Mouse (Mus musculus): Measurements from ENCODE around the gene Strn3. TPM values are rescaled to one million over a fixed set of nuclear protein-coding genes. Genes with fewer than 3 reads are reported as not detected.
A peak's percentile ranks its signal among the peaks of the same experiment; 100 is the strongest.
"Not testable (repeated sequence)": the region's sequence is repeated elsewhere in the genome, so short reads cannot be mapped to it uniquely, and the experiment has no call there.

The Strn3 gene
- total RNA-seq, 2 experiments from 2014 or later, result 80.5 to 82.6 TPM

DNA sequence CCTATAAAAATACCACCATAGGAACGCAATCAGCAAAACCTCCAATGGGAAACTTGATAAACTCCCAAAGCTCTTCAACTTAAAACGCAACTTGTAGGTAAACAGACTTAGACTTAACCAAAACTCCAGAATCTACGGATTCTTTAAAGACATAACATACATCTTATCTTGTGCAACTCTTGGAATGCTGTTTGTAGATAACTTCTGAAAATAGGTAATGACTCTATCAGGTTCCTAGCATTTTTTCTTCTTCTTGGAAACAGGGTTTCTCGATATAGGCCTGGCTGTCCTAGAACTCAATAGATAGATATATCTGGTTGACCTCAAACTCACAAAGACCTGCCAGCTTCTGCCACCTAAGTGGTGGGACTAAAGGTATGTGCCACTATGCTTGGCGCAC, 70.5 kb downstream of the Strn3 start:
- no peak for DNase-seq (ENCODE audit: low spot score in 2 of 2)

- no peak for DNase-seq (ENCODE audit: low spot score in 2 of 2)
Observed at GRCm38 (mm10) chr12:51620572-51620971, 71.1 kb downstream of the Strn3 start.

DNA sequence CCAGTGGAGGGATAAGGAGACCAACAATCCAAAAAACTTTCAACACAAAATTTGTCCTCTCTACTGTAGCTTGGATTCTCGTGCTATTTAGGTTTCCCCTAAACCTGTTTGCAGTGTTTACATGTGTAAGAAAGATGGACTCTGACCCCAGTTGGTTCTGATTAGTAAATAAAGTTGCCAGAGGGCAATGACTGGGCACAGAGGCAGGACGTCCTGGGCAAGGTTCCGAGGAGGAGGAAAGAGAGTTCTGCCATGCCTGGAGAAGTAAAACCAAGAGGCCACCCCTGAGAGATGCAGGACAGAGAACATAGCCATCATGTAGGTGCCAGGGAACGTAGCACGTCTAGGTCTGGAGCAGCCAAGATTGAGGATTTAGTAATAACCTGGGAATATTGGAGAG, 79.3 kb downstream of the Strn3 start:
- no peak for DNase-seq (ENCODE audit: low spot score in 2 of 2)

DNA sequence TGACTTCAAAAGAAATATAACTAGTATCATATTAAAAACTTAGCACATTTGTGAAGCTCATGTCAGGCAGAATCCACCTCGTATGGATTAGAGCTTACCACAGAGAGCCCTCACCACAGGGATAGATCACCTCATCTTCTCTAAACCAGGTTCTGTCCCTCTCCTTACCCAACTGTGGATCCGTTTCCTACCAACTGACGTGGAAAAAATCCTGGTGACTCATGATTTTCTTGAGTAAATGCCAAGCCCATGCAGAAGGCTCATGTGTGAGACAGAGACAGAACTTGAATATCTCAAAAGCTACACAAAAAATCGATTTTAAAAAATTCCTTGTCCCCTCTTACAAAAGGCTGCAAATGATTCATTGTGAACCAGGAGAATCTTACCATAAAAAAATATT, 85.6 kb downstream of the Strn3 start:
- DNase-seq (ENCODE audit: low spot score in 2 of 2), result no peak

DNA sequence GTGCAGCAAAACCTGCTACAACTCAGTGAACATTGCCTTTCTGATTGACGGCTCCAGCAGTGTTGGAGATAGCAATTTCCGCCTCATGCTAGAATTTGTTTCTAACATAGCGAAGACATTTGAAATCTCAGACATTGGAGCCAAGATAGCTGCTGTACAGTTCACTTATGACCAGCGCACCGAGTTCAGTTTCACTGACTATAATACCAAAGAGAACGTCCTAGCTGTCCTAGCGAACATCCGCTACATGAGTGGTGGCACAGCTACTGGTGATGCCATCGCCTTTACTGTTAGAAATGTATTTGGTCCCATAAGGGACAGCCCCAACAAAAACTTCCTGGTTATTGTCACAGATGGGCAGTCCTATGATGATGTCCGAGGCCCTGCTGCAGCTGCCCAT, 88.4 kb downstream of the Strn3 start:
- peak in 1 of 2 experiments; percentile 7 for DNase-seq (ENCODE audit: low spot score in 2 of 2)

GRCm38 (mm10) chr12:51594030-51594470, 97.6 kb downstream of the Strn3 start:
- no peak for DNase-seq (ENCODE audit: low spot score in 2 of 2)

GRCm38 (mm10) chr12:51593229-51594029, 98.3 kb downstream of the Strn3 start, which contains the start of gene Coch:
Coch (plus strand) TSS chr12:51593341.
- peak; percentile 22 to 35 for DNase-seq (ENCODE audit: low spot score in 2 of 2)

DNA sequence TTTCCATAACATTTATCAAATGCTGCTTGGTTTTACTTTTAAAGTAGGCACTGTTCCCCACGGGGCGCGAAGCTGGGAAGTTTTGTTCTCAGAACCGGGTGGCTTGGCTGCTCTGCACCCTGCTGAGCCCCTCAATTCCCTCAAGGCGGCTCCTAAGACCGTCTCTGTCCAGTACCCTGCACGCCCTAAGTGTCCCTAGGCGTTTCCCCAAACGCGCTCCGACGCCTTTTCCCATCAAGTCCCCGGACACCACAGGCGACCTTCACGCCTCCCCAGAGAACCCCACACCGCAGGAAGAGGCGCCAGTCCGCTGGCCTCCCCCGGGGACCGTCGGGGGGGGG, 98.8 kb downstream of the Strn3 start:
- no peak for DNase-seq (ENCODE audit: low spot score in 2 of 2)

GRCm38 (mm10) chr12:51591921-51592320, 99.8 kb downstream of the Strn3 start:
- DNase-seq (ENCODE audit: low spot score in 2 of 2), result no peak

DNA sequence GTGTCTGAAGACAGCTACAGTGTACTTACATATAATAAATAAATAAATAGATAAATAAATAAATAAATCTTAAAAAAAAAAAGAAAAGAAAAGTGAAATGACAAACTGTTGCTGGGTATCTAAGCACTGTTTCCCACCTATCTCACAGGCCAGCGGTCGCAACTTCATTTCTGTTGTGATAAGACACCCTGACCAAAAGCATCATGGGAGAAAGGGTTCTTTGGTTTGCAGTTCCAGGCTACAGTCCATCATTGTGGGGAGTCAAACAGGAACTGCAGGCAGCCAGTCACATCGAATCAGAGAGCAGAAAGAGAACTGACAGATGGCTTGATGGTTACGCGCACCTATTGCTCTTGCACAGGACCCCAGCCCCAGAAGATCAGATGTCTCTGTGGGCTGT, 102.4 kb downstream of the Strn3 start:
- no peak for DNase-seq (ENCODE audit: low spot score in 2 of 2)

DNA sequence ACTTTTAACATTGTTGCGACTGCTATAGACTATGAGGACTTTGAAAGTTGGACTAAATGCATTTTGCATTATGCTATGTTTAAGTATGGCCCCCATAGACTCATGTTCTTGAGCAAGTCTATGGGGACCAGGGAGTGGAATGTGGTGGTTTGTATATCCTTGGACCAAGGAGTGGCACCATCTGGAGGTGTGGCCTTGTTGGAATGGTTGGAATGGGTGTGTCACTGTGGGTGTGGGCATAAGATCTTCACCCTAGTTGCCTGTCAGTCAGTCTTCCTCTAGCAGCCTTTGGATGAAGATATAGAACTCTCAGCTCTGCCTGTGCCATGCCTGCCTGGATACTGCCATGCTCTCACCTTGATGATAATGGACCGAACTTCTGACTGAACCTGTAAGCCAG, 113.9 kb downstream of the Strn3 start:
- DNase-seq (ENCODE audit: low spot score in 2 of 2), result not testable (repeated sequence)

DNA sequence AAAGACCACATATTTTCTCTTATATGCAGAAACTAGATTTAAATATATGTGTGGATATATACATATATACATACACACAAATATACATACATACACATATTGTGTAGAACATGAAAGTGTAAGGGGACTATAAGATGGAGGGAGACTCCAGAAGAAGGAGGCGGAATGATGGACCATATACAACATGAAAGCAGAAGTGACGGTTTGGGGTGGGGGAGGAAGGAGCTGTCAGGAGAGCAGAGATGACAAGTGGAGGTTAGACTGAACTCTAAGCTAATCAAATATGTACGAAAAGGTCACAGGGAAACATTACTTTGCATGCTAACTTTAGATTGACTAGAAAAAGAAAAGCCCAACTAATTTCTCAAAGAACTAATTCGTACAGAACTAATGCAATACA, 119.0 kb downstream of the Strn3 start:
- DNase-seq (ENCODE audit: low spot score in 2 of 2), result no peak

- DNase-seq (ENCODE audit: low spot score in 2 of 2), result no peak
Observed at GRCm38 (mm10) chr12:51569944-51570343, 121.8 kb downstream of the Strn3 start.

DNA sequence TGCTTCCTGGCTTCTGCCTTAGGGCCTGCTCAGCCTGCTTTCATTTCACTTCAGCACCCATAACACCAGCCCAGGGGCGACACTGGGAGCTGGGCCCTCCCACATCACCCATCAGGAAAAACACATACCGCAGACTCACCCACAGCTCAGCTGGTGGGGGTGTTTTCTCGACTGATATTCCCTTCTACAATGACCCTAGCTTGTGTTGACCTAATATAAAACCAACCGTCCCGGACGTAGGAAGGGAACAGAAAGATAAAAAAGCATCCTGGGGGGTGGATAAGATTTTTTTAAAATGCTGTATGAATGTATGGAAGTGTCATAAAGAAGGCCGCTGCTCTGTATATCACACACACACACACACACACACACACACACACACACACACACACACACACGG, 122.2 kb downstream of the Strn3 start:
- no peak for DNase-seq (ENCODE audit: low spot score in 2 of 2)

DNA sequence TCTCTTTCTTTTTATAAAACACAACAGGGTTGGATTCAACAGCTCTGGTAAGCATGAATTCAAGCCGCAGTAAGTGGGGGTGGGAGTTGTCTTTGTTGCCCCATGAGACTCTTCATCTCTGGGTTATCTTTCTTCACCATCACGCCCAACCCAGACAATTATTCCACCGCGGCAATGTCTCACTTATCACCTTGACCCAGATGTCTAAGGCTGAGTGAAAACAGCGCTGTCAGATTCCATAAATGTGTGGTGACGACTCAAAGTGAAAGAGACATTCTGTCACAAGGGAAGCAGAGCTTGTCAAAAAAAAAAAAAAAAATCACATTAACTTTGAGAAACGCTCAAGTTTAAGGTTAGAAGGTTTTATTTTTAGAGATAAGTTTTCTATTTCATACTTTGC, 124.5 kb downstream of the Strn3 start:
- DNase-seq (ENCODE audit: low spot score in 2 of 2), result no peak

DNA sequence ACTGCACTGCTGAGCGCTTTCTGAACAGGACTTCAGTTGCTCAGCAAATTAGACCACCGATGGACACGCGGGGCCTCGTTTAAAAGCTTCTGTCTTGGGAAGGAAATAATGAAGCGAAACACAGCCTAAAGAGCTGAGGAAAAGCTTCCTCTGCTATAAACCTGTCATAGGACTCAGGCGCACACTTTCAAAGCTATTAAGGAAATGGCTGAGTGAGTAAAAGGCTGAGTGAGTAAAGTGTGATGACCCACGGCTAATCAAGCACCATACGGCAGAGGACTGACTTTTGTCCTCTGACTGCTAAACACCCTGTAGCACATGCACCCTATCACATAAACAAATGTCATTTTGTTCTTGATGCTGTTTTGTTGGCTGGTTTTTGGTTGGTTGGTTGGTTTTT, 130.3 kb downstream of the Strn3 start:
- no peak for DNase-seq (ENCODE audit: low spot score in 2 of 2)

Other genes with a start within 250 kb of the Strn3 start
- gene Coch, start 98.6 kb downstream of the Strn3 start, total RNA-seq (2021), result 10 to 100 TPM; 18.3 to 21.1 TPM
- gene Ap4s1, start 864 bp downstream of the Strn3 start, total RNA-seq (2021), result 10 to 100 TPM; 39.3 to 39.5 TPM
- gene Hectd1, start 137.6 kb upstream of the Strn3 start, total RNA-seq (2021), result 10 to 100 TPM; 87.0 to 87.2 TPM

Data from layer of hippocampus, postnatal 10 days (tissue).